Mouse (Mus musculus): Measurements from ENCODE around the gene Ppp1ca. TPM values are rescaled to one million over a fixed set of nuclear protein-coding genes. Genes with fewer than 3 reads are reported as not detected.

The Ppp1ca gene
- polyA plus RNA-seq, 1 experiment from 2014 or later = 591 TPM

- H3K9ac ChIP-seq (replicated peaks; ENCODE audit: low read length) = no peak overlapping the region
- H3K36me3 ChIP-seq (ENCODE audit: control insufficient read depth, insufficient read depth, low read length) = peaks cover 57% of the 10 kb centered on the region
- no peaks in the 10 kb centered on the region for H3K27me3 ChIP-seq (ENCODE audit: control insufficient read depth, insufficient read depth, low read length)
- ATAC-seq (ENCODE audit: low FRiP score, low TSS enrichment) = no peak
- peaks cover 13% of the 10 kb centered on the region; the same call in 1 of the 2 replicates for H3K4me1 ChIP-seq (ENCODE audit: control insufficient read depth, insufficient read depth, low read length)
- DNase-seq = no peak
- H3K4me2 ChIP-seq (ENCODE audit: low read length) = no peak overlapping the region
- no peak overlapping the region for H3K27ac ChIP-seq (replicated peaks; ENCODE audit: low read depth, low read length)
- 90% methylated on average over 8 of the region's 8 CpGs for WGBS
- H3K4me3 ChIP-seq (replicated peaks; ENCODE audit: low read depth, low read length) = no peak overlapping the region
- H3K9me3 ChIP-seq (ENCODE audit: control insufficient read depth, low read length) = no peaks in the 10 kb centered on the region
Measured at GRCm38 (mm10) chr19:4152445-4153231, 39.2 kb upstream of the Ppp1ca start.

DNA sequence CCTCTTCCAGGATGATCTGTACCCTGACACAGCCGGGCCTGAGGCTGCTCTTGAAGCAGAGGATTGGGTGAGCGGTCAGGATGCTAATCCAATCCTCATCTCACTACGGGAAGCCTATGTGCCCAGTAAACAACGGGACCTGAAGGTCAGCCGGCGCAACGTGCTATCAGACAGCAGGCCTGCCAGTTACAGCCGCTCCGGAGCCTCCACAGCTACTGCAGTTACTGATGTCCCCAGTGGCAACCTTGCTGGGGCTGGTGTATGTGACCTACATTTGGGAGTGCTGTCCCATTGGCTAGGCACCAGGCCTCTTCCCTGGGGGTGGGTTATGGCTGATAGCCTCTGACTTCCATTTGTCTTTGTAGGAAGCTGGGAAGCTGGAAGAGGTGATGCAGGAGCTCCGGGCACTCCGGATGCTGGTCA is 38.6 kb upstream of the Ppp1ca start, which contains the start of gene Ptprcap:
Gene Ptprcap (plus strand): TSS at position 373 of the 423 bp plus-strand sequence.
- Histone ChIP-seq H3K9ac (replicated peaks; ENCODE audit: low read length) (no peak within 1 kb of the TSS), H3K36me3 (ENCODE audit: control insufficient read depth, insufficient read depth, low read length) (peaks cover 63% of the 10 kb centered on the region), H3K4me3 (replicated peaks; ENCODE audit: low read depth, low read length) (no peak within 1 kb of the TSS), H3K4me2 (ENCODE audit: low read length) (no peak within 1 kb of the TSS), H3K27me3 (ENCODE audit: control insufficient read depth, insufficient read depth, low read length) (no peaks in the 10 kb centered on the region), H3K27ac (replicated peaks; ENCODE audit: low read depth, low read length) (no peak within 1 kb of the TSS), H3K4me1 (ENCODE audit: control insufficient read depth, insufficient read depth, low read length) (peaks cover 8% of the 10 kb centered on the region; the same call in 1 of the 2 replicates), H3K9me3 (ENCODE audit: control insufficient read depth, low read length) (no peaks in the 10 kb centered on the region)
- WGBS = 81% methylated on average over 11 of the region's 11 CpGs
- no peak for DNase-seq
- ATAC-seq (ENCODE audit: low FRiP score, low TSS enrichment) = no peak

GRCm38 (mm10) chr19:4154437-4155222 is 37.2 kb upstream of the Ppp1ca start:
- WGBS = 84% methylated on average over 13 of the region's 13 CpGs
- Histone ChIP-seq H3K27me3 (ENCODE audit: control insufficient read depth, insufficient read depth, low read length) (no peaks in the 10 kb centered on the region), H3K36me3 (ENCODE audit: control insufficient read depth, insufficient read depth, low read length) (peaks cover 77% of the 10 kb centered on the region), H3K4me1 (ENCODE audit: control insufficient read depth, insufficient read depth, low read length) (peaks cover under 1% of the 10 kb centered on the region; the same call in 1 of the 2 replicates), H3K9me3 (ENCODE audit: control insufficient read depth, low read length) (no peaks in the 10 kb centered on the region), H3K4me3 (replicated peaks; ENCODE audit: low read depth, low read length) (no peak overlapping the region), H3K9ac (replicated peaks; ENCODE audit: low read length) (0 out of 2 replicates have a peak overlapping the region, but pooled peaks have one; percentile 13), H3K27ac (replicated peaks; ENCODE audit: low read depth, low read length) (no peak overlapping the region), H3K4me2 (ENCODE audit: low read length) (no peak overlapping the region)
- DNase-seq (no peak), ATAC-seq (ENCODE audit: low FRiP score, low TSS enrichment) (no peak)

GRCm38 (mm10) chr19:4155223-4156072 is 36.4 kb upstream of the Ppp1ca start:
- DNase-seq = no peak
- 71% methylated on average over 6 of the region's 6 CpGs for WGBS
- Histone ChIP-seq H3K36me3 (ENCODE audit: control insufficient read depth, insufficient read depth, low read length) (peaks cover 75% of the 10 kb centered on the region), H3K4me1 (ENCODE audit: control insufficient read depth, insufficient read depth, low read length) (no peaks in the 10 kb centered on the region), H3K9me3 (ENCODE audit: control insufficient read depth, low read length) (no peaks in the 10 kb centered on the region), H3K27me3 (ENCODE audit: control insufficient read depth, insufficient read depth, low read length) (no peaks in the 10 kb centered on the region), H3K9ac (replicated peaks; ENCODE audit: low read length) (no peak overlapping the region), H3K27ac (replicated peaks; ENCODE audit: low read depth, low read length) (no peak overlapping the region), H3K4me2 (ENCODE audit: low read length) (no peak overlapping the region), H3K4me3 (replicated peaks; ENCODE audit: low read depth, low read length) (no peak overlapping the region)
- ATAC-seq (ENCODE audit: low FRiP score, low TSS enrichment) = no peak

DNA sequence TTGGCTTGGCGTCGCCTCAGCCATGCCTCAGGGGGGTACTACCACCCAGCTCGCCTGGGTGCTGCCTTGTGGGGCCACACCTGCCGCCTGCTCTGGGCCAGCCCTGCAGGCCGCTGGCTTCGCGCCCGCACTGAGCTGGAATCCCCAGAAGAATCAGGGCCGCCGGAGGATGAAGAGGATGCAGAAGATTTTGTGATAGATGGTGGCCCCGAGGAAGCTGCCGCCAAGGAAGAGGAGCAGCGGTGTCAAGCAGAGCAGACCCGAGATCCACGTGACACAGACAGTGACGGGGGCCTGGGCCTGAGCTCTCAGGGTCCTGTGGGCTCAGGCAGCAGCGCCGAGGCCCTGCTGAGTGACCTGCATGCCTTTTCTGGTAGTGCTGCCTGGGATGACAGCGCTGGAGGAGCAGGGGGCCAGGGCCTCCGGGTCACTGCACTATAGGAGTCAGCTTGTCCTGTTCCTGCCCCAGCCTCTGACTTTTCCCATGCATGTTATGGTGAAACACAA is 35.7 kb upstream of the Ppp1ca start:
- Histone ChIP-seq H3K4me1 (ENCODE audit: control insufficient read depth, insufficient read depth, low read length) (no peaks in the 10 kb centered on the region), H3K36me3 (ENCODE audit: control insufficient read depth, insufficient read depth, low read length) (peaks cover 74% of the 10 kb centered on the region), H3K4me3 (replicated peaks; ENCODE audit: low read depth, low read length) (no peak overlapping the region), H3K4me2 (ENCODE audit: low read length) (no peak overlapping the region), H3K27me3 (ENCODE audit: control insufficient read depth, insufficient read depth, low read length) (no peaks in the 10 kb centered on the region), H3K9ac (replicated peaks; ENCODE audit: low read length) (no peak overlapping the region), H3K27ac (replicated peaks; ENCODE audit: low read depth, low read length) (no peak overlapping the region), H3K9me3 (ENCODE audit: control insufficient read depth, low read length) (no peaks in the 10 kb centered on the region)
- WGBS = 70% methylated on average over 20 of the region's 20 CpGs
- DNase-seq = no peak
- ATAC-seq (ENCODE audit: low FRiP score, low TSS enrichment) = no peak

GRCm38 (mm10) chr19:4156771-4157170 is 35.1 kb upstream of the Ppp1ca start:
- WGBS = 89% methylated on average over 12 of the region's 12 CpGs
- H3K4me2 ChIP-seq (ENCODE audit: low read length) = no peak overlapping the region
- no peak overlapping the region for H3K27ac ChIP-seq (replicated peaks; ENCODE audit: low read depth, low read length)

GRCm38 (mm10) chr19:4159049-4159448 is 32.8 kb upstream of the Ppp1ca start:
- peaks cover 62% of the 10 kb centered on the region for H3K36me3 ChIP-seq (ENCODE audit: control insufficient read depth, insufficient read depth, low read length)
- H3K9ac ChIP-seq (replicated peaks; ENCODE audit: low read length) = no peak overlapping the region
- H3K27ac ChIP-seq (replicated peaks; ENCODE audit: low read depth, low read length) = no peak overlapping the region
- H3K4me1 ChIP-seq (ENCODE audit: control insufficient read depth, insufficient read depth, low read length) = peaks cover 13% of the 10 kb centered on the region
- H3K27me3 ChIP-seq (ENCODE audit: control insufficient read depth, insufficient read depth, low read length) = no peaks in the 10 kb centered on the region
- no peaks in the 10 kb centered on the region for H3K9me3 ChIP-seq (ENCODE audit: control insufficient read depth, low read length)
- WGBS = 97% methylated on average over 8 of the region's 8 CpGs
- no peak overlapping the region for H3K4me3 ChIP-seq (replicated peaks; ENCODE audit: low read depth, low read length)
- ATAC-seq (ENCODE audit: low FRiP score, low TSS enrichment) (no peak), DNase-seq (no peak)
- H3K4me2 ChIP-seq (ENCODE audit: low read length) = no peak overlapping the region

More at GRCm38 (mm10) chr19:4156771-4157170, 35.1 kb upstream of the Ppp1ca start:
- no peak overlapping the region for H3K9ac ChIP-seq (replicated peaks; ENCODE audit: low read length)
- no peaks in the 10 kb centered on the region for H3K9me3 ChIP-seq (ENCODE audit: control insufficient read depth, low read length)
- DNase-seq = no peak
- H3K27me3 ChIP-seq (ENCODE audit: control insufficient read depth, insufficient read depth, low read length) = no peaks in the 10 kb centered on the region
- H3K4me1 ChIP-seq (ENCODE audit: control insufficient read depth, insufficient read depth, low read length) = no peaks in the 10 kb centered on the region
- no peak overlapping the region for H3K4me3 ChIP-seq (replicated peaks; ENCODE audit: low read depth, low read length)
- H3K36me3 ChIP-seq (ENCODE audit: control insufficient read depth, insufficient read depth, low read length) = peaks cover 76% of the 10 kb centered on the region
- ATAC-seq (ENCODE audit: low FRiP score, low TSS enrichment) = no peak
